Comparison of ENCODE assay signal across 23 mouse cellular contexts in genomic region chr6:31861996-31862395, GRCm38 (mm10).
DNase-seq lines count a peak whose midpoint lies in the region; ATAC-seq lines count a peak whose summit lies in the region.
"Had no signal": no experiment of that assay in that cellular context is flagged by ENCODE, and none has a peak within 500 bp of the region (broad histone marks: within the 10 kb centered on the region; RNA-seq: fewer than 3 reads in every experiment).

No protein-coding gene starts in this region.

- no peaks in the 10 kb centered on the region for H3K27me3 ChIP-seq in heart, embryonic 11.5 days (ENCODE audit: control insufficient read depth, insufficient read depth, low read length)
- no peaks in the 10 kb centered on the region for H3K27me3 ChIP-seq in midbrain, embryonic 15.5 days (replicated peaks)
- no peaks in the 10 kb centered on the region for H3K27me3 ChIP-seq in midbrain, embryonic 11.5 days (ENCODE audit: control insufficient read depth, insufficient read depth, low read length)
- no peaks in the 10 kb centered on the region for H3K27me3 ChIP-seq in hindbrain, embryonic 15.5 days
- H3K27me3 ChIP-seq in neural tube, embryonic 15.5 days (replicated peaks), result no peaks in the 10 kb centered on the region
- H3K27me3 ChIP-seq: intestine, embryonic 15.5 days had no signal

- ATAC-seq in heart, embryonic 11.5 days (replicated peaks; ENCODE audit: insufficient number of reproducible peaks, low FRiP score, low TSS enrichment), result no peak
- no peak for ATAC-seq in midbrain, embryonic 15.5 days (replicated peaks)
- no peak for ATAC-seq in midbrain, embryonic 11.5 days (ENCODE audit: low FRiP score)
- peak; percentile 54; the same call in 1 of the 2 replicates for ATAC-seq in hindbrain, embryonic 15.5 days (ENCODE audit: low FRiP score, low read depth)
- no peak for ATAC-seq in neural tube, embryonic 15.5 days (ENCODE audit: low FRiP score)
- ATAC-seq: intestine, embryonic 15.5 days; Patski had no signal

- WGBS in heart, embryonic 11.5 days (ENCODE audit: insufficient replicate concordance), result 50% methylated on average over 7 of the region's 7 CpGs
- WGBS in midbrain, embryonic 15.5 days, result 33% methylated on average over 7 of the region's 7 CpGs
- WGBS in midbrain, embryonic 11.5 days, result 35% methylated on average over 7 of the region's 7 CpGs
- WGBS in hindbrain, embryonic 15.5 days, result 30% methylated on average over 7 of the region's 7 CpGs
- WGBS in neural tube, embryonic 15.5 days, result 33% methylated on average over 7 of the region's 7 CpGs

- H3K36me3 ChIP-seq in heart, embryonic 11.5 days (ENCODE audit: control insufficient read depth, insufficient read depth, low read length), result no peaks in the 10 kb centered on the region
- H3K36me3 ChIP-seq in midbrain, embryonic 15.5 days (replicated peaks), result no peaks in the 10 kb centered on the region
- no peaks in the 10 kb centered on the region for H3K36me3 ChIP-seq in midbrain, embryonic 11.5 days (ENCODE audit: control insufficient read depth, insufficient read depth, low read length)
- no peaks in the 10 kb centered on the region for H3K36me3 ChIP-seq in hindbrain, embryonic 15.5 days
- H3K36me3 ChIP-seq in neural tube, embryonic 15.5 days, result no peaks in the 10 kb centered on the region
- H3K36me3 ChIP-seq: G1E; intestine, embryonic 15.5 days had no signal

- peak; percentile 56 for DNase-seq in heart, adult 11 months
- no peak for DNase-seq in midbrain, embryonic 11.5 days (ENCODE audit: low spot score, missing footprints)
- no peak for DNase-seq in thymus, adult 18-20 months
- no peak for DNase-seq in gastrocnemius, adult 18-20 months (ENCODE audit: low spot score)
- DNase-seq: cerebellum, adult 11-12 months; cerebellum, postnatal 10 days; gastrocnemius, postnatal 25 days; heart, postnatal 4 days; kidney, adult 8-10 months; kidney, postnatal 25 days; layer of hippocampus, postnatal 36 days; lung, postnatal 4 days; right cerebral cortex, postnatal 14 days; thymus, postnatal 36 days had no signal

- H3K4me2 ChIP-seq in heart, embryonic 11.5 days, result no peak overlapping the region
- no peak overlapping the region for H3K4me2 ChIP-seq in midbrain, embryonic 15.5 days
- H3K4me2 ChIP-seq in midbrain, embryonic 11.5 days, result no peak overlapping the region
- H3K4me2 ChIP-seq in hindbrain, embryonic 15.5 days, result 0 out of 2 replicates have a peak overlapping the region, but pooled peaks have one; percentile 4
- no peak overlapping the region for H3K4me2 ChIP-seq in neural tube, embryonic 15.5 days
- H3K4me2 ChIP-seq: intestine, embryonic 15.5 days had no signal

- no peaks in the 10 kb centered on the region for H3K4me1 ChIP-seq in heart, embryonic 11.5 days (ENCODE audit: control insufficient read depth, insufficient read depth, low read length)
- peaks cover 6% of the 10 kb centered on the region; the same call in 1 of the 2 replicates for H3K4me1 ChIP-seq in midbrain, embryonic 15.5 days
- H3K4me1 ChIP-seq in midbrain, embryonic 11.5 days (ENCODE audit: control insufficient read depth, insufficient read depth, low read length), result peaks cover 5% of the 10 kb centered on the region; the same call in 1 of the 2 replicates
- peaks cover 11% of the 10 kb centered on the region for H3K4me1 ChIP-seq in hindbrain, embryonic 15.5 days (replicated peaks)
- H3K4me1 ChIP-seq in neural tube, embryonic 15.5 days, result peaks cover 10% of the 10 kb centered on the region
- H3K4me1 ChIP-seq: intestine, embryonic 15.5 days had no signal

- H3K4me3 ChIP-seq in heart, embryonic 11.5 days (ENCODE audit: low read depth, low read length), result no peak overlapping the region
- H3K4me3 ChIP-seq in midbrain, embryonic 15.5 days, result no peak overlapping the region
- H3K4me3 ChIP-seq in midbrain, embryonic 11.5 days (ENCODE audit: low read depth, low read length), result no peak overlapping the region
- no peak overlapping the region for H3K4me3 ChIP-seq in hindbrain, embryonic 15.5 days
- H3K4me3 ChIP-seq in neural tube, embryonic 15.5 days (replicated peaks), result no peak overlapping the region
- H3K4me3 ChIP-seq: intestine, embryonic 15.5 days; myocyte had no signal

- H3K9me3 ChIP-seq in heart, embryonic 11.5 days (replicated peaks; ENCODE audit: control insufficient read depth, low read length), result no peaks in the 10 kb centered on the region
- H3K9me3 ChIP-seq in midbrain, embryonic 15.5 days, result no peaks in the 10 kb centered on the region
- no peaks in the 10 kb centered on the region for H3K9me3 ChIP-seq in midbrain, embryonic 11.5 days (ENCODE audit: control insufficient read depth, low read length)
- H3K9me3 ChIP-seq in hindbrain, embryonic 15.5 days, result no peaks in the 10 kb centered on the region
- H3K9me3 ChIP-seq in neural tube, embryonic 15.5 days (replicated peaks), result no peaks in the 10 kb centered on the region
- H3K9me3 ChIP-seq: G1E; intestine, embryonic 15.5 days had no signal

- no peak overlapping the region for H3K27ac ChIP-seq in heart, embryonic 11.5 days (ENCODE audit: low read depth, low read length)
- 0 out of 2 replicates have a peak overlapping the region, but pooled peaks have one; percentile 5 for H3K27ac ChIP-seq in midbrain, embryonic 15.5 days
- H3K27ac ChIP-seq in midbrain, embryonic 11.5 days (ENCODE audit: low read depth, low read length), result no peak overlapping the region
- H3K27ac ChIP-seq in hindbrain, embryonic 15.5 days (replicated peaks), result peak overlapping the region; percentile 36; the same call in 1 of the 2 replicates
- peak overlapping the region; percentile 38; the same call in 1 of the 2 replicates for H3K27ac ChIP-seq in neural tube, embryonic 15.5 days (replicated peaks)
- H3K27ac ChIP-seq: intestine, embryonic 15.5 days had no signal

- H3K9ac ChIP-seq in heart, embryonic 11.5 days (ENCODE audit: low read depth, low read length), result no peak overlapping the region
- H3K9ac ChIP-seq in midbrain, embryonic 15.5 days, result no peak overlapping the region
- H3K9ac ChIP-seq in midbrain, embryonic 11.5 days (ENCODE audit: low read length), result no peak overlapping the region
- no peak overlapping the region for H3K9ac ChIP-seq in hindbrain, embryonic 15.5 days
- no peak overlapping the region for H3K9ac ChIP-seq in neural tube, embryonic 15.5 days (replicated peaks)
- H3K9ac ChIP-seq: forebrain, postnatal 0 days; intestine, embryonic 15.5 days had no signal

Comparison
In these comparisons a context has a peak if more than half of its experiments do, and no peak if none do; other contexts are left out.
1. H3K27ac ChIP-seq: peak in midbrain, embryonic 15.5 days (single experiment), hindbrain, embryonic 15.5 days (single experiment) and neural tube, embryonic 15.5 days (single experiment); none in heart, embryonic 11.5 days (single experiment) and midbrain, embryonic 11.5 days (single experiment).